Mouse (Mus musculus): ENCODE results near the gene Fscb.

Gene Fscb

GRCm38 (mm10) chr12:64474590-64474989 lies at the start of gene Fscb:
Gene Fscb, minus strand, starts transcription at chr12:64474690.
- DNase-seq: no peak

DNA sequence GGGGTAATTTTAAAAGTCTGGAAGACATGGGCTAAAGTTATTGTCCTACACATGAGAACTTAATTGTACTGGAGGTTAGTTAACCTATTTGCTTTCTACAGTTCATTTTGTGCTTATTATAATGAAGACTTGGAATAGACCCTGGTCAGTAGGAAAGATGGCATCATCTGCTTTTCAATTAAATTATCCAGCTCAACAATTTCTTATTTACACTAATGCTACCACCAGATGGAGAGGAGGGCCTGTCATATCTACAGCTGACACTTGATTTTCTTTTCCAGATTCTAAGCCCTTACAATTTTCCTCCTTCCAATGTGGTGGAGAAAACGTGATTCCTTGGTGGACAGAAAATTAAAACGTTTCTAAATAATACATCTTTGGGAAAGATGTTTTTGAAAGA lies 42.3 kb upstream of the Fscb start:
- DNase-seq: no peak

DNA sequence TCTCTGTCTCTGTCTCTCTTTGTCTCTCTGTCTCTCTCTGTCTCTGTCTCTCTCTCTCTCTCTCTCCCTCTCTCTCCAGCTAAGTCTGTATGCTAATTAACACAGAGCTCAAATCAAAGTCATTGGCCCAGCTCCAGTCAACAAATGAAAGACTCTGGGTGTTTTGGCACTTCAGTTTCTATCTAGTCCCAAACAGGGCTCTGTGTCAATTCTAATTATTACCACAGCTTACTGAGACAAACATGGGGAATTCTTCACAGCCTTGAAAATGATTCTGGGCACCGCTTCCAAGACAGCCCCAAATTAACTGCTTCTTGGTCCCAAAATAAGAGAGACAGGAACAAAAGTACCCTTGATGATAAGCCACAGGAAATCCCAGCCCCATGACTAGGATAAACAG lies 38.9 kb upstream of the Fscb start:
- no peak for DNase-seq

GRCm38 (mm10) chr12:64497706-64498105 lies 23.2 kb upstream of the Fscb start:
- no peak for DNase-seq

DNA sequence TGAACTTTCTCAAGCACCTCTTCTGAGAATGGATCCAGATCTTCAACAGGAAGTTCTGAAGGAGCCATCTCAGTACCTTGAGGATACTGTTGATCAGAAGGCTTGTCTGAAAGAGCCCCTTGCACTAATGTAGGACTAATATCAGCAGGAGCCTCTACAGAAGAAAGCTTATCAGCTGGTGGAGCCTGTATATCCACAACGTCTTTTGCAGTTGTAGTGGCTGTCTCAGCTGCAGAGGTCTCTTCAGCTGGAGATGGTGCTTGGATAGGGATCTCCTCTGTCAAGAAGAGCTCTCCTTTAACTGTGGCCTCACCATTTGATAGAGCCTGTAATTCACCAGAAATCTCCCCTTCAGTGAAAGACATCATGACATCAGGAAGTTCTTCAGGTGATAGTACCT lies 875 bp downstream of the Fscb start:
- DNase-seq: no peak

DNA sequence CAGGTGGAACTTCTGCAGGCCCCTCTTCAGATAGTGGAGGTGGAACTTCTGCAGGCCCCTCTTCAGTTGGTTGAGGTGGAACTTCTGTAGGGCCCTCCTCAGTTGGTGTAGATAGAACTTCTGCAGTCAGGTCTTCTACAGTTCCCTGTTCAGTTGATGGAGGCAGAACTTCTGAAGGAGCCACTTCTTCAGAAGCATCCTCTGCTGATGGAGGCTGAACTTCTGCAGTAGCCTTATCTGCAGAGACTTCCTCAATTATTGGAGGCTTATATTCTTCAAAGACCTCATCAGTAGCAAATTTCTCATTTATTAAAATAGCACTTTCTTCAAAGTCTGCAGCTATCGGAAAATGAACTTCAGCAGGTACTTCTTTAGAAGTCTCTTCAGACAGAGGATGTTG lies 1.4 kb downstream of the Fscb start:
- no peak for DNase-seq

DNA sequence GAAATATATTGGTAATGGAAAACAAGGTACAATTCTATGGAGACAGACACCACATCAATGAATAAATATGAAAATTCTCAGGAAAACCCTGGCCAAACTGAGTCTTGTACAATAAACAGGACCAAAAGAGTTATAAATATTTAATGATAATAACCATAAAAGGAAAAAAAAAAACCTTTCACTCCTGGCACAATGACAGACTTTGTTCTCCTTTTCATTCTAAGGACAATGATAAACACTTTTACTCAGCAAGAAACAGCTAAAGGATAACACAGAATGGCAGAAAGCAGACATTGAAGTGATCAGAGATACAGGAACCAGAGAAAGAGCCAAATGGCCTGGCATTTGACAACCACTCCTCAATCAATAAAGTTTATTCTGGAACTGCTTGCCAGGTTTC lies 19.3 kb downstream of the Fscb start:
- DNase-seq: no peak

- no peak for DNase-seq
Measured at GRCm38 (mm10) chr12:64449911-64450310, 24.6 kb downstream of the Fscb start.

GRCm38 (mm10) chr12:64436675-64437074 lies 37.8 kb downstream of the Fscb start:
- DNase-seq: no peak
